Mouse (Mus musculus): Measurements from ENCODE around the gene Gm3099. TPM values are rescaled to one million over a fixed set of nuclear protein-coding genes. Genes with fewer than 3 reads are reported as not detected.
"Not testable (repeated sequence)": the region's sequence is repeated elsewhere in the genome, so short reads cannot be mapped to it uniquely, and the experiment has no call there.

Gm3099 gene
- polyA plus RNA-seq (2012; rRNA removed): not detected in 2 replicates

DNA sequence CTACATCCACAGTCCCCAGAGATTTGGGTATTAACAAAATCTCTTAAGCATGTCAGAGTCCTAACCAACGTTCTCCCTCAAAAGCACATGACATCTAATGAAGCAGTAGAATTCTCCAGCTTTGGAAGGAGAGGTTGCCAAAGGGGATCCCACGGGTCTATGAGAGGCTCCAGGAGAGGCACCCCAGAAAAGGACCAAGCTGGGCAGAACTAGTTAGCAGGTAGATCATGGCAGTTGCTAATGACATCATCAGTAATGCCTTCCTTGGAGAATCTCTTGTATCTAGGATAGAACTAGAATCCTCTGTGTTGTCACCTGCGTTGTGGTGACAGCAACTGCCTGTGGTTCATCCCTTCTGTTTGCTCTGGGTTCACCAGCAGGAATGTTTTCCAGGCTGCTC lies at the start of gene Gm3099:
Gm3099 (plus strand) TSS at position 301 of the 400 bp plus-strand sequence.
- H3K4me1 ChIP-seq (ENCODE audit: control insufficient read depth, insufficient read depth, insufficient read length): not testable (repeated sequence)

GRCm38 (mm10) chr14:3963247-3963646 lies 34.9 kb upstream of the Gm3099 start, which contains the start of gene Gm3095:
Gm3095 (plus strand) TSS chr14:3963547.
- H3K27ac ChIP-seq (ENCODE audit: insufficient read depth, low read length); H3K27me3 ChIP-seq (ENCODE audit: control insufficient read depth, insufficient read depth, low read length); H3K36me3 ChIP-seq (ENCODE audit: control insufficient read depth, insufficient read depth, low read length); H3K4me3 ChIP-seq (ENCODE audit: extremely low read depth, insufficient read depth, insufficient read length); H3K4me1 ChIP-seq (ENCODE audit: control insufficient read depth, insufficient read depth, insufficient read length); DNase-seq (ENCODE audit: low read depth in 1 of 2, low spot score in 2 of 2): not testable (repeated sequence)
- no CpG with 5 or more reads among the region's 2 CpGs for WGBS

More for the DNA sequence above, at the start of gene Gm3099:
- H3K27ac ChIP-seq (ENCODE audit: insufficient read depth, low read length); DNase-seq (ENCODE audit: low read depth in 1 of 2, low spot score in 2 of 2); H3K27me3 ChIP-seq (ENCODE audit: control insufficient read depth, insufficient read depth, low read length); H3K4me3 ChIP-seq (ENCODE audit: extremely low read depth, insufficient read depth, insufficient read length); H3K36me3 ChIP-seq (ENCODE audit: control insufficient read depth, insufficient read depth, low read length): not testable (repeated sequence)
- WGBS: 57% methylated on average over 2 of the region's 3 CpGs

- WGBS: 90% methylated on average over 1 of the region's 3 CpGs
- H3K27me3 ChIP-seq (ENCODE audit: control insufficient read depth, insufficient read depth, low read length): not testable (repeated sequence)
Measured at GRCm38 (mm10) chr14:4023641-4024040, 25.4 kb downstream of the Gm3099 start, which contains the start of gene Gm5796. Gm5796 (plus strand) TSS chr14:4023941.

More at GRCm38 (mm10) chr14:4023641-4024040, 25.4 kb downstream of the Gm3099 start, which contains the start of gene Gm5796:
- DNase-seq (ENCODE audit: low read depth in 1 of 2, low spot score in 2 of 2); H3K4me3 ChIP-seq (ENCODE audit: extremely low read depth, insufficient read depth, insufficient read length); H3K36me3 ChIP-seq (ENCODE audit: control insufficient read depth, insufficient read depth, low read length); H3K4me1 ChIP-seq (ENCODE audit: control insufficient read depth, insufficient read depth, insufficient read length); H3K27ac ChIP-seq (ENCODE audit: insufficient read depth, low read length): not testable (repeated sequence)

Other genes with a start within 250 kb of the Gm3099 start
- gene Gm3002, start 188.3 kb upstream of the Gm3099 start, polyA plus RNA-seq (2012; rRNA removed): 0.04 and 0.11 TPM in 2 replicates
- gene Gm3033, start 152.1 kb upstream of the Gm3099 start, polyA plus RNA-seq (2012; rRNA removed): not detected in 2 replicates
- not detected in 2 replicates for gene Gm2916, start 114.2 kb upstream of the Gm3099 start, polyA plus RNA-seq (2012; rRNA removed)
- gene Gm3029, start 66.6 kb upstream of the Gm3099 start, polyA plus RNA-seq (2012; rRNA removed): not detected in 2 replicates
- not detected in 2 replicates for gene Gm3095, start 34.8 kb upstream of the Gm3099 start, polyA plus RNA-seq (2012; rRNA removed)
- 0.05 TPM in 1 of 2 replicates, not detected in the other for gene Gm5796, start 25.5 kb downstream of the Gm3099 start, polyA plus RNA-seq (2012; rRNA removed)
- gene Gm3115, start 85.7 kb downstream of the Gm3099 start, polyA plus RNA-seq (2012; rRNA removed): not detected in 2 replicates
- gene Gm8108, start 112.1 kb downstream of the Gm3099 start, polyA plus RNA-seq (2012; rRNA removed): not detected in 2 replicates
- not detected in 2 replicates for gene Gm3127, start 166.6 kb downstream of the Gm3099 start, polyA plus RNA-seq (2012; rRNA removed)
- not detected in 2 replicates for gene Gm2974, start 184.2 kb downstream of the Gm3099 start, polyA plus RNA-seq (2012; rRNA removed)